Mouse (Mus musculus) hindbrain, embryonic 16.5 days (tissue): ENCODE results near the gene Il15ra. TPM values are rescaled to one million over a fixed set of nuclear protein-coding genes. Genes with fewer than 3 reads are reported as not detected.
A peak's percentile ranks its signal among the peaks of the same experiment; 100 is the strongest.

Source experiments
- ATAC-seq: fragments of 200-750 bp; cut with Nextera tagmentation; 2 replicates; pipeline ENCODE4 v1.8.0; 2017; ENCODE audit warnings: moderate TSS enrichment, moderate library complexity
- H3K27ac ChIP-seq: fragments of 300-500 bp; sonication (generic); 2 replicates; pipeline ENCODE4 v1.5.1; 2014; ENCODE audit warnings: low read depth, mild to moderate bottlenecking, control low read depth, low read length, moderate library complexity
- H3K27me3 ChIP-seq: fragments of 300-500 bp; sonication (generic); replicated peaks from 2 replicates; pipeline ENCODE4 v1.6.1; 2014; ENCODE audit warnings: low read length; ENCODE audit not compliant: control insufficient read depth, insufficient read depth
- H3K36me3 ChIP-seq: fragments of 300-500 bp; sonication (generic); 2 replicates; pipeline ENCODE4 v1.6.1; 2014; ENCODE audit warnings: mild to moderate bottlenecking, low read length, moderate library complexity, mixed read lengths; ENCODE audit not compliant: control insufficient read depth, insufficient read depth
- H3K4me1 ChIP-seq: fragments of 300-500 bp; sonication (generic); 2 replicates; pipeline ENCODE4 v1.6.1; 2014; ENCODE audit warnings: low read depth, low read length; ENCODE audit not compliant: control insufficient read depth, insufficient read depth
- H3K4me2 ChIP-seq: fragments of 300-500 bp; sonication (generic); 2 replicates; pipeline ENCODE4 v1.6.1; 2014; ENCODE audit warnings: mild to moderate bottlenecking, low read length, control low read depth, moderate library complexity
- H3K4me3 ChIP-seq: fragments of 300-500 bp; sonication (generic); 2 replicates; pipeline ENCODE4 v1.5.1; 2014; ENCODE audit warnings: mild to moderate bottlenecking, low read length, control low read depth, moderate library complexity
- H3K9ac ChIP-seq: fragments of 300-500 bp; sonication (generic); 2 replicates; pipeline ENCODE4 v1.6.1; 2014; ENCODE audit warnings: low read depth, mild to moderate bottlenecking, control low read depth, low read length, moderate library complexity
- H3K9me3 ChIP-seq: fragments of 300-500 bp; sonication (generic); 2 replicates; pipeline ENCODE4 v1.6.1; 2014; ENCODE audit warnings: mild to moderate bottlenecking, low read length, moderate library complexity; ENCODE audit not compliant: control insufficient read depth
- WGBS: fragments of 180-500 bp; shearing (Covaris S2); extraction: QIAGEN DNeasy Blood & Tissue Kit; methylation state at CpG from one replicate; pipeline ENCODE4 v1.1.7; 2014; 5-methylcytosine and 5-hydroxymethylcytosine counted together
- polyA plus RNA-seq: library from polyadenylated mRNA; unstranded; fragments of >200 nt; fragmentation: Nextera tagmentation; extraction: Ambion mirVana; gene quantifications from 2 replicates; pipeline ENCODE4 v1.2.1, GENCODE M21; 2015

Il15ra gene
- 1.2 TPM in 2 replicates for polyA plus RNA-seq

DNA sequence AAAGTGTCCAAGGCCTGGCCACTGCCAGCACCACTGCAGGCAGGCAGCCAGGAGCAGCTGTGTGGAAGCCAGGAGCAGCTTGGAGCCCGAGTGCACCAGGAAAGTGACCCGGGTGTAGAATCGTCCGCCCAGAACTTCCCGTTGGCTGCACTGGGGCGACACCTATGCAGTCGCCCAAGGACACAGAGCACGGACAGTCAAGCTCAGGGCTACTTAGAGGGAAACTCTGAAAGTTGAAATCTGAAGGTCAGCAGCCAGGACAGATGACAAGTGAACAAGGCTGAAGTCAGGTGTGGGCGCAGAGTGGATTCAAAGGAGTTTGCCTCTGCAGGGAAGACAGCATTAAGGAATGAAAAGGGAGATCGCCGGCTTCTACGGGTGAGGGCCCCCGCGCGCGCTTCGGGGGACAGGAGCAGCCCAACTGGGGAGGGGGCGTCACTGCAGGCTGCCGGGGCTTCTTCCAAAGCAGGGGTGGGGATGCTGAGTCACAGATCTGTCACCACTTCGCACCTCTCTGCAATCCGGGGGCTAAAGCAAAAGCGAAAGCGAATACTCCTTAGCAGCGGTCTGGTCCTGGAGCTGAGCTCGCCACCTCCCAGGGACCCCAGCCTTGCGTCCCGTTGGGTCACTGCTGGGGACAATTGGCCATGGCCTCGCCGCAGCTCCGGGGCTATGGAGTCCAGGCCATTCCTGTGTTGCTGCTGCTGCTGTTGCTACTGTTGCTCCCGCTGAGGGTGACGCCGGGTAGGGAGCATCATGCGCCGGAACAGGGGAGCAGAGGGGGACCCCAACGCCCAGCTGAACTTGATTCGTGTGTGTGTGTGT is at the start of gene Il15ra:
Il15ra (plus strand) TSS at position 90 of the 825 bp plus-strand sequence.
- Histone ChIP-seq H3K36me3 (no peaks in the 10 kb centered on the region), H3K4me2 (peak within 1 kb of the TSS; percentile 100), H3K27ac (no peak within 1 kb of the TSS), H3K9me3 (no peaks in the 10 kb centered on the region), H3K9ac (peak within 1 kb of the TSS; percentile 68), H3K4me3 (peak within 1 kb of the TSS; percentile 64), H3K27me3 (peaks cover 11% of the 10 kb centered on the region), H3K4me1 (peaks cover 16% of the 10 kb centered on the region)
- WGBS, result under 1% methylated on average over 37 of the region's 37 CpGs
- peak; percentile 76 for ATAC-seq

DNA sequence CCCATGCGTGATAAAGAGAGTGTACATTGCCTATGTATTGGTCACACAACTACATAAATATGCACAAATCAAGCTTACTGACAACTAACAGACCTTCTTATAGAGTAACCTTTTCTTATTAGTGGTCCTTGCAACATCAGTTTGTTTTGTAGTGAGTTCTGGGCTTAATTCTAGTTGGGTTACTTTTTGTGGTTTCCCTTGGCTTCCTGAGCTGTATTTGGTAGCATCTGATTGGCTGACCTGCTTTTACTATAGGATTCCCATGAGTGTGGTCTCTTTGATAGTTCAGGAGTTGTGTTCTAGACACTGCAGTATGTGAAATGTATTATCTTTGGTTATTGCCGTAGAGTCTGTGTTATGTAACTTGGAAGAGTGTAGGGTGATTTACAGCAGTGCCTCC is 47.5 kb upstream of the Il15ra start:
- Histone ChIP-seq H3K4me2 (no peak overlapping the region), H3K9ac (no peak overlapping the region), H3K27ac (no peak overlapping the region), H3K27me3 (no peaks in the 10 kb centered on the region), H3K4me1 (no peaks in the 10 kb centered on the region), H3K9me3 (no peaks in the 10 kb centered on the region), H3K4me3 (no peak overlapping the region), H3K36me3 (no peaks in the 10 kb centered on the region)
- WGBS, result 90% methylated on average over 2 of the region's 2 CpGs
- ATAC-seq, result no peak

DNA sequence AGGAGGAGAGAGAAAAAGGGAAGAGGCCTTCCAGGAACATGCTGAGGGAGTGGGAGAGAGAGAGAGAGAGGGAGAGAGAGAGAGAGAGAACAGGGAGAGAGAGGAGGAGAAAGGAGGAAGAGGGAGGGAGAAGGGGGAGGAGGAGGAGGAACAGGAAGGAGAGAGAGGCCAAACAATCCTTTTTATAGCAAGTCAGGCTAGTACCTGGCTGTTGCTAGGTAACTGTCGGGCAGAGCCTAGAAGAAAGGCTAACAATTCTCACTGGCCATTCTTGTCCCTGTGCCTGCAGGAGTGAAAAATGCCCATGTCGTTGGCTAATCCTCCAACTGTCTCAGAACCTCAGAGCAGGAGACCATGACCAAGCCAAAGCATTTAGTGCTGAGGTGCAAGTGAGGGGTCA is 45.8 kb upstream of the Il15ra start:
- no peak overlapping the region for H3K27ac ChIP-seq
- 24% methylated on average over 2 of the region's 2 CpGs for WGBS
- peak; percentile 74 for ATAC-seq
- no peak overlapping the region for H3K4me2 ChIP-seq
- H3K4me1 ChIP-seq, result no peaks in the 10 kb centered on the region
- H3K4me3 ChIP-seq, result no peak overlapping the region
- H3K27me3 ChIP-seq, result no peaks in the 10 kb centered on the region
- no peaks in the 10 kb centered on the region for H3K9me3 ChIP-seq
- no peak overlapping the region for H3K9ac ChIP-seq
- no peaks in the 10 kb centered on the region for H3K36me3 ChIP-seq

DNA sequence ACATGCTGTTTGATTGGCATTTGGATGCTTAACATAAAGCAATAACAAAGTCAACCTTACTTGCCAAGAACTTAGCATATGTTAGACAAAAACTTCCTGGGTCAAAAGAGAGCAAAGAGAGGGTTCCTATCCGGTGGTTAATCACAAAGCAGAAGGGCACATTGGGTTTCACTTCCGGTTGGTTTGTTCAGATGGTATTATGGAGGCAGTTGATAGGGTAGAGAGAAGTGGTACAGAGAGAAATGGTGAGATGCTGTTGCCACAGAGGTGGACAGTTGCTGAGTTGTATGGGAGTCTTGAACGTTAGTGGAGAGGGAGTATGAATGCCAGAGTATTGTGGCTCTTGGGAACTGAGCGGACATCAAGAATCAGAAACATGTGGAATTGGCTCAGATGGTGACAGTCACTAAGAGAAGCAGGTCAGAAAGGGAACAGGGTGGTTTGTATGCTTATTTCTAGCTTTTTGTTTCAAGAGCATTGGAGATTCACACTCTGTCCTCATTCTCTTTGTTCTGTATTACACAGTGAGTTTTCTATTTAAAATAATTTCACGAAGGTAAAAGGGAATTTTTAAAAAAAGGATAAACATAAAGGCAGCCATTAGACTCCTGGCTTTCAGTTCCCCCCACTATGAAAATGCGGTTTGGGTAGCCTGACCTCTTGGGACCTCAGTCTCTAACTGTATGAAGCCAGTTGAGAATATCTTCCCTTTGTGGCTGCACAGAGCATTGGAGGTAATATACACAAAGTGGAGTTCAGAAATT is 42.8 kb upstream of the Il15ra start:
- no peaks in the 10 kb centered on the region for H3K9me3 ChIP-seq
- H3K36me3 ChIP-seq, result no peaks in the 10 kb centered on the region
- ATAC-seq, result no peak
- no peak overlapping the region for H3K4me2 ChIP-seq
- 80% methylated on average over 6 of the region's 6 CpGs for whole genome bisulfite sequencing
- H3K4me1 ChIP-seq, result no peaks in the 10 kb centered on the region
- H3K4me3 ChIP-seq, result no peak overlapping the region
- no peak overlapping the region for H3K27ac ChIP-seq
- no peak overlapping the region for H3K9ac ChIP-seq
- no peaks in the 10 kb centered on the region for H3K27me3 ChIP-seq

DNA sequence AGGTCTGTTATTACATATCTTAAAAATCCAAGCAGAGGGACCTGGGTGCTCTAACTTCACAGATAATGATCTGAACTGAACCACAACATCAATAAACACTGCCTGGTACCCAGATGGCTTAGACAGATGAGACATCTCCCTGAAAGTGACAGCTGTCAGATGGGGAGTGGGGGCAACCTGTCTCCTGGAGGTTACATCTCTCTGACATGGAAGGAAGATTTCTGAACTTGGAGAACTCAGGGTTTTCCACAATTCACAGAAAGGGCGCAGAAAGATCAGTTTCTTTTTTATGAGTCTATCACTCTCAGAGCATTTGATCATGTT is 42.2 kb upstream of the Il15ra start:
- WGBS, result 95% methylated on average over 1 of the region's 1 CpGs
- Histone ChIP-seq H3K4me2 (no peak overlapping the region), H3K27me3 (no peaks in the 10 kb centered on the region), H3K9ac (no peak overlapping the region), H3K4me3 (no peak overlapping the region), H3K27ac (no peak overlapping the region), H3K9me3 (no peaks in the 10 kb centered on the region), H3K4me1 (no peaks in the 10 kb centered on the region), H3K36me3 (no peaks in the 10 kb centered on the region)
- no peak for ATAC-seq

DNA sequence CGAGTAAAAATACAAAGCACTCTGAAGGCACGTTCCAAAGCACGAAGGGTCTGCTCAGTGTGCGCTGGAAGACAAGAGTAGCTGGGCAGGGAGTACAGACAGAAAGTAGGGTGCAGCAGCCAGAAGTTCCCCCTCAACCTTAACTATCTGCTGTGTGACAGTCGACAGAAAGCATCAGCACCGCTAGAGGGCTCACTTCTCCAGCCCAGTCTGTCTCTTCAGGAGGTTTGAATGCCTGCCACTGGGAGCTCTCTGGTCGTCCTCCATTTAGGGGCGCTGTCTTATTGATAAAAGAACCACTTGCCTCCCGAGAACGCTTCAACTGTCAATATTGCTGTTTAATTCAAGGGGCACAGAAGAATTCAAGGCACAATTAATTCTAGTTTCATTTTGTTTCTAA is 41.1 kb upstream of the Il15ra start:
- no peaks in the 10 kb centered on the region for H3K36me3 ChIP-seq
- H3K9me3 ChIP-seq, result no peaks in the 10 kb centered on the region
- WGBS, result 2% methylated on average over 10 of the region's 10 CpGs
- H3K4me2 ChIP-seq, result peak overlapping the region; percentile 53
- H3K4me3 ChIP-seq, result peak overlapping the region; percentile 32
- no peaks in the 10 kb centered on the region for H3K4me1 ChIP-seq
- H3K27ac ChIP-seq, result no peak overlapping the region
- ATAC-seq, result peak; percentile 96
- no peaks in the 10 kb centered on the region for H3K27me3 ChIP-seq
- peak overlapping the region; percentile 14; the same call in 1 of the 2 replicates for H3K9ac ChIP-seq

DNA sequence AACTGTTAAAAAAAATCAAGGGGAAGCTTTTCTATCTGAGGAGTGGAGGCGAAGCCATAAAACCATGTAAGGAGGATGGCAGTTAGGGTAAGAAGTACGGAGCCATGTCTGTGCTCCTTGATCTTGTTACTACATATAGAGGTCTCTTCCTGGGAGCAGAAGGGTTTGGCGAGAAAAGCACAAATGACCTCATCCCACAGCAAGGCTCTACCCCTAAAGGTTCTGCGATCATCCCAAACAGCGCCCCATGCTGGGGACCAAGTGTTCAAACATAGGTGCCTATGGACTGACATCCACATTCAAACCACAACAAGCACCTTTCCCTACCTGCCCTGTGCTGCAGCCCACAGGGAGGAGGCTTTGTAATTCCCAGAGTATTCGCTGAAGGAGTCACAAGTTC is 40.7 kb upstream of the Il15ra start:
- Histone ChIP-seq H3K4me1 (no peaks in the 10 kb centered on the region), H3K4me2 (peak overlapping the region; percentile 53), H3K36me3 (no peaks in the 10 kb centered on the region), H3K27me3 (no peaks in the 10 kb centered on the region), H3K9me3 (no peaks in the 10 kb centered on the region), H3K9ac (peak overlapping the region; percentile 14; the same call in 1 of the 2 replicates), H3K4me3 (peak overlapping the region; percentile 32), H3K27ac (no peak overlapping the region)
- ATAC-seq, result peak; percentile 78
- 45% methylated on average over 6 of the region's 6 CpGs for WGBS

DNA sequence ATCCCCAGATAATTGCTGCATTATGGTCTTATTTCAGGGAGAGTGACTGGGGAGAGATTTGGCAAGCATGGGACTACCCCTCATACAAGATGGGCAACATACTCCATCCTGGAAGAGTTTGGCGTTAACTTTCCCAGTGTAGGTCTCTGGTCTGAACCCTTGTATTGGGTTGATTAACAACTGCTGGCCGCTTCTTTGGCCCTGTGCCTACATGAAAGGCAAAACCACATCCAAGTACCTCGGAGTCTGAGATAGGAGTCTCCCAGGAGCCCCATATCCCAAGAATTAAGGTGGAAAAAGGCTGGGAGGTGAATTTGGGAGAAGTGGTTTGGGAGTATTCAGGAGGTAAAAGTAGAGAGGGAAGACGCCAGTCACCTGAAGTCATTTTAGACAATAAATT is 40.3 kb upstream of the Il15ra start:
- Histone ChIP-seq H3K9ac (no peak overlapping the region), H3K4me1 (no peaks in the 10 kb centered on the region), H3K27me3 (no peaks in the 10 kb centered on the region), H3K4me2 (no peak overlapping the region), H3K9me3 (no peaks in the 10 kb centered on the region), H3K27ac (no peak overlapping the region), H3K36me3 (no peaks in the 10 kb centered on the region), H3K4me3 (no peak overlapping the region)
- no peak for ATAC-seq
- 88% methylated on average over 4 of the region's 4 CpGs for WGBS

DNA sequence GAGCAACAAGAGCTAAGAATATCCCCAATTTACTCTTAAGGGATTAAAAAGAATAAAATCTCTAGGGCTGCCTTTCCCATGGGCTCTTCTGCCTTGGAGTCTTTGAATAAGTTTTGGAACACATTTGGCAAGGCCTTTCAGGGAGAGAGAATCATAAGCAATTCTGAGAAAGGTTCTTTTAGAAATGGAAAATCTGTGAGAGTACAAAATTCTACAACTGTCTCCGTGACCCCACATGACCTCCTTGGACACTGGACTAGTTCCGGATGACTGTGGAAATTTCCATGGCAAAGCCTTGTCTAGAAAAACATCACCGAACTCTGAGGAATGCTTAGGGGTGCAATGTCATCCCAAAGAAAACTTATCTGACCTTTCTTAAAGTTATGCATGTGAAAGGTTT is 39.8 kb upstream of the Il15ra start:
- WGBS, result 93% methylated on average over 3 of the region's 3 CpGs
- H3K4me2 ChIP-seq, result no peak overlapping the region
- no peaks in the 10 kb centered on the region for H3K27me3 ChIP-seq
- no peak overlapping the region for H3K4me3 ChIP-seq
- no peak for ATAC-seq
- no peaks in the 10 kb centered on the region for H3K36me3 ChIP-seq
- no peaks in the 10 kb centered on the region for H3K4me1 ChIP-seq
- H3K9me3 ChIP-seq, result no peaks in the 10 kb centered on the region
- no peak overlapping the region for H3K27ac ChIP-seq
- H3K9ac ChIP-seq, result no peak overlapping the region
